Mouse (Mus musculus): ENCODE measurements at regions not wholly inside any gene's neighbourhood (a gene's known extent, or its start where the extent isn't known, plus 50 kb on each side); places are given as distances from the start of the nearest gene placed in this dataset.

DNA sequence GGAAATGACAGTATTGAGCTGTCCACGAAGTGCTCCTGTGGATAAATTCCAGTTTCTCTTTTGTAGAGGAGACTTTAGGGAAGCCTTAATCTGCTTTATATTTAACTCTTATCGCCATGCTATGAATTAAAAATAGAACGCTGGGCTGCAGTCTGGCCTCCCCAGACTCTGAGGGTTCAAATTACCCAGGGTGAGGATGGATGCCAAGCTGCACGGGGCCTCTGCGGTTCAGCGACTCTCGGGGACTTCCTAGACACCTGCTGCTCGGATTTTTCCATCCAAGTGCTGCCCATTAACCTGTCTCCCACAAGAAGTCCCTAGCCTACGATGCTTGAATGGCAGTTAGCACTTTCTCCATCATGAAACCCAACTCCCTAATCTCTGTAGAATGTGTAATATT is 189.3 kb upstream of the Jade1 start:
- no peak for DNase-seq (ENCODE audit: low spot score)

DNA sequence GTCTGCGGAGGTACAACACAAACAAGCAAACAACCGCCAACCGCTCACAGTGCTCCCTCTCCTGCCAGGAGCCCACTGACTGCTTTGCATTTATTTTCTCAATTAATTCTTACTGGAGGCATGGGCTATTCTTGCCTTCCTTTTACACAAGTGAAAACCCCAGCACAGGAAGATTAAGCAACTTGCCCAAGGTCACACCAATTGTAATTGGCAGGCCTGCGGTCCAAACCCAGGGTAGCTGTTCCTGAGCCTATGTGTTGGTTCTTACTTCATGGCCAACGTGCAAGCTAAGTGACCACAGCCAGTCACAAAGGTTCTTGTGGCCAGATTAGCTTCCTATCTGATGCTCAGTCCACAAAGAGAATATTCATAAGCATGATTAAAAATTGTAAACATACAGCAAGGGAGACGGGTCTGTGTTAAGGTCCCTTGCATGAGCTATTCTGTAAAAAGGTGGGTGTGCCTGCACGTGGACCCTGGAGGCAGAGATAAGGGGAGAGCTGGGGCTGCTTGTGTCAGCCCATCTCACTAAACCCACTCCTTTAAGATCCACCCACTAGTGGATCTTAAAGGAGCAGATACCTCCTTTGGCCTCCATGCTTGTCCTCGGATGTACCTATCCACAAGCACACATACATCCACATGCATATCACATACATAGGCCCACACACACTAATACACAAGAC is 190.2 kb upstream of the Jade1 start:
- no peak for DNase-seq (ENCODE audit: low spot score)

DNA sequence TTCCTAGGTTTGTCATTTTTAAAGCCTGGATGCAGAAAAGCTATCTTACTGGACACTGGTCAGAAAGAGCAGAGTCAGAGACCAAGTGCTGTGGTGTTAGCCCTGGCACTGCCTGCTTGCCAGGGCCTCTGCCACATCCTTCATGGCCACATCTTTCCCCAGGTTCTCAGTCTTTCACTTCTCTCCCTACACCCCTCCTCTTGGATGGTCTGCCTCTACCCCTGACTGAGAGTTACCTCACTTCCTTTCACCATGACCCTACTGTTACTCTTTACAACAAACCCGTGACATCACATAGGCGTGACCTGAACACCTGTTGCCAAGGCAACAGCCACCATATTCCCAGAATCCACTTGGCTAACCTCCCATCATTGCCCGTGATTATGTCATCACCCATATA is 191.6 kb upstream of the Jade1 start:
- no peak for DNase-seq (ENCODE audit: low spot score)

DNA sequence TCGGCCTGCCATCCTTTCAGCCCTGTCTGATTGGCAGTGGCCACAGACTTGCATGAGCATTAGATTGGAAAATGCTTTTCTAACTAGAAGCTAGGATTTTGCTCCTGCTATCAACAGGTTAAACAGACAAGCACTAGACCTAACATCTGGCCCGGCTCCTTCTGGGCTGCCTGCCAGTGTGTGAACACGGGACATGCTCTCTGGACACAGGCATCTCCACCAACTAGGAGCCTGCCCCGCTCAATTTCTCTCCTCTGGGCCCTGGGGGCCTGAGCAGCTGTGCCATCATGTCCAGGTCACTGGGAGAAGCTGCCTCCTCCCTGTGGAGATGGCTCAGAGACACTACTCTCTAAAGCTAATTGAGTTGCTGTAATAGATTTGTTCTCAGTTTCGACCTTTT is 195.3 kb upstream of the Jade1 start:
- no peak for DNase-seq (ENCODE audit: low spot score)

DNA sequence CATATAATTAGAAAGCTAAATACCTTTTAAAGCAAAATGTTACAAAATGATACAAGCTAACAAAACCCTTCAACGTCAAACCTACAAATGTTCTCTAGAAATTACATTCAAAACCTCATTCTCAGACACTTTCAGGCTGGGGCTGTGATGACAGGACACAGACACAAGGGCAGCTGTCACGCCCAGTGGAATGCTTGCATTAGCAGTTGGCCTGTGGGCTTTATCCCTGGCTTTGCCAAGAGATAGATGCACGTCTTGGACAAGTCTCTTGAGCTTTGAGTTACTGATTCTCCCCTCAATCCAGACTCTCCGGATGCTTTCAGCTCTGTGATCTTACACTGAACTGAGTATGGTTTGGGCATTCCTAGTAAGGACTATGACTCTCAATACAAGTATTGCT is 196.1 kb upstream of the Jade1 start:
- no peak for DNase-seq (ENCODE audit: low spot score)

DNA sequence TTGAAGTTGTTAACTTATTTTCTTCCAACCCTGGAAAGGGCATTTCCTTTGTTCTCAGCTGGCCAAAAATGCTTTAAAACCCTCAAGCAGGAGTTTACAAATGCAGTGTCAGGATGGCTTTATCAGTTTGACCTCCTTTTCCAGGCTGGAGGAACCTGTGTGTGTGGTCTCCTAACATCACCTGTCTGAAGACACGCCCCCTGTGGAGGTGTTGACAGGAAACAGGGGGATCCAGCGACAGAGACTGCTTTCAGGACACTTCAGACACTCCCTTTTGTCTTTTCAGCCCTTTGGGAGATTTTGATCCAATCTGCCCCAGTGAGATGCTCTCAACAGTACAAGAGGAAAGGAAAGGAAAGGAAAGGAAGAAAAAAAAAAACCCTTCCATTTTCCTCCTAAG is 202.5 kb upstream of the Jade1 start:
- DNase-seq (ENCODE audit: low spot score): no peak

DNA sequence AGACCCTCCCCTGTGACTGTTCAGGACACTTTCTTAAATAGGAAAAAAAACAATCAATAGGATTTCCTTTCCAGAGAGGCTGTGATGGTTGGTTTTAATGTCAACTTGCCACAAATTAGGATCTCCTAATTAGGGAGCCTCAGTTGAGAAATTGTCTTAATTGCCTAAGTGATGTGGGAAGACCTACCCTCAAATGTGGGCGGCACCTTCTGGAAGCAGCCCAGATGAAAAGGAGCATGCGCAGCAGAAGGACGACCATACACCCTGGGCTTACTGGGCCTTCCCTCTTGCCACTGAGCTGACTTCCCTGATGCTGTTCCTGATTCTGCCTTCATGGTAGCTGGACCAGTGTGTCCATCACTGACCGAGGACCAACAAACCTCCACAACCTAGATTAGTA is 203.7 kb upstream of the Jade1 start:
- no peak for DNase-seq (ENCODE audit: low spot score)

DNA sequence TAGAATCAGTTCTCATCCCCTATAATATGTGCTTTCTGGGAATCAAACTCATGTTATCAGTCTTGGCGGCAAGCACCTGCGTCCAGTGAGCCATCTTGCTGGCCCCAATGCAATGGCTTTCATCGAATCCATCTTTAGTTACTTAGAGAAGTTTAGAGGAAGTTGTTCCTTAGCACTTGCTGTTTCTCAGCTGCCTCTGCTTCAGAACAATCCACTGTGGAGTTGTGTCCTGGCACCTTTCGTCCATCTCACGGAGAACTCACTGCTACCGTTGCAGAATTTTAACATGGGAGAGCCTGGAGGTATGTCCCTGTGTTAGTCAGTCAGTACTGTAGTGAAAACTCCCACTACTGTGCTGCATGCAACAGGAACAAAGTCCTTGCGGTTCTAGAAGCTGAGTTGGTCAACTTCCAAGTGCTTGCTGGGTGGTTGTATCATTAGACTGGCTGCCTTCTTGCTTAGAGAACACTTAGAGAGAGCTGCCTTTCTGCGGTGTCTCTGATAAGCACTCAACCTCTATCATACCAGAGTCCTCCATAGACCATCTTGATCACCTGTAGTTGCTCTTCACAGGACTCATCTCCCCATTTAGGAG is 204.3 kb upstream of the Jade1 start:
- DNase-seq (ENCODE audit: low spot score): no peak

DNA sequence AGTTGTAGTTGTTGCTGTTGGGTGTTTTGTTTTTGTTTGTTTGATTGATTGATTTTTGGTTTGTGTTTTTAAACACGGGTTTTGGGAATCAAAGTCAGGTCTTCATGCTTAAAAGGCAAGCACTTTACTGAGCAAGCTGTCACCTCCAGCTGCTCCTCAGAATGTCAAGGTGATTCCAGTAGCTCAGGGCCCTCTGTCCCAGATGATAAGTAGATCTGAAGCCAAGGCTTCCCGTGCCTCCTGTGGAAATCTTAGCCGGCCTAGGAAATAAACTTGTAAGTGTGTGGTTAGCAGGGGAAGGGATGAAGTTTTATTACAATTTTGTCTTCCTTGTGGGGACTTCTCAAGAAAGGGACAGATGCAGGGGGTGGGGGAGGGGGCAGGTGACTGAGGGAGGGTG is 205.2 kb upstream of the Jade1 start:
- DNase-seq (ENCODE audit: low spot score): no peak

DNA sequence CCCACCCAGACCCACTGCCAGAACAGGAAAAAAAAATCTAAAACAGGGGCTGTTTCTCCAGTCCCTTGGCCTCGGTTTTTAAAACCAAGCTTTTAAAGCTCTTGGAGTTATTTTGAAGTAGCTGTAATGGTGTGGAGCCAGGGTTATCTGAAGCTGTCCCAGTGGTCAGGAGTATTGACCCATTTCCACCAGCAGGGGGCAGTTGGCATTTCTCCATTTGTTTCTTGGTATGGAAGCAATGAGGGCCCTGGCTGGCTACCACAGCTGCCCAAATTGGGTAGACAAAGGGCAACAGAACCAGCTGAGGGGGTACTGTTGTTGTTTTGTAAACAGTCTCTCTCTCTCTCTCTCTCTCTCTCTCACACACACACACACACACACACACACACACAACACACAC is 206.7 kb upstream of the Jade1 start:
- DNase-seq (ENCODE audit: low spot score): peak; percentile 44

DNA sequence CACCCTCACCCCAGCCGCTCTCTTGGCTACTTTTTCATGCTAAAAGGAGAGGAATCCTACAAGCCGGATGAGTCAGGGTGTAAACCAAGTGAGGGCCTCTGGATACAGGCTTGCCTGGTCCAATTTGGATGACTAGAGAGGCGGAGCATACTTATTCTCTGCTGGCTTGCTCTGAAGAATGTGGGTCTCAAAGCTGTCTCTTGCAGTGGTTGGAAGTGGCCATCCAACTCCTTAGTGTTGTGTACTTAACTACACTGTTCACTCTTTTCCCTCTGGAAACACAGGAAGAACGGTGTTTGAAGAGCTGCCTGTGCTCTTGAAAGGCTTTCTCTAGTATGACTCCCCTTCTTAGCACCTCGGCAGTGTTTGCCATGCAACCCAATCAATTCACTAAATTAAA is 208.7 kb upstream of the Jade1 start:
- no peak for DNase-seq (ENCODE audit: low spot score)

DNA sequence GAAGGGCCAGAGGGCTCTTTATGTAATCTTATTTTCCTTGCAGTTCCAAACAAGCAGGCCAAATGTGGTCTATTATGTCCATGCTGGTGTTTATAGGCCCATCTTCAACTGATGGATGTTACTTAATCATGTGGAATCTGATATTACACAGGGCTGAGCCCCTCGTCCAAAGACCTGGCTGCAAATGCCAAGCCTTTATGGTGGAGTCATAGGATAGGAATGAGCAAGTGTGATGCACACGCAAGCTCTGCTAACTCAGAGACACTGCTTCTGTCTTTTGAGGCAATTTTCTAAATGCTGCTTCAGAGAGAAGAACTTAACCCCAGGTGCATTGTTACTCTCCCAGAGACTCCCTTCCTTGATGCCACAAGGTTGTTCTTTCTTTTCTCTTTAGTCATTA is 212.1 kb upstream of the Jade1 start:
- no peak for DNase-seq (ENCODE audit: low spot score)

DNA sequence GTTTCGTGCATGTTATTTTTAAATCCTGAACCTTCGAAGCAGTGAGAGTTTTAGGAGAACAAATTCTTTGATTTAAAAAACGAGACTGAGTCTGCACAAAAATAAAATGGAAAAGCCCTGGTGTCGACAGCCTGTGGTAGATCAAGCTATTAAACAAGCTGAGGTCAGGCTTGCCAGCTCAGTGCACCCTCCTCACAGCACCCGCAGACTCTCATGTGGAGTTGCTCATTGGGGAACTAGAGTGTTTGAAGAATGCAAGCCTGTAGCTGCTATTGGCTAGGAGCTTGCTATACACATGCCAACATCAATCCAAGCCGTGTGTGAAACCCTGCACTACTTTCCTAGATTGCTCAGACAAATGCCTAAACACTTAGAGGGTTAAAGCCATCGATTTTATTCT is 223.1 kb upstream of the Jade1 start:
- no peak for DNase-seq (ENCODE audit: low spot score)

DNA sequence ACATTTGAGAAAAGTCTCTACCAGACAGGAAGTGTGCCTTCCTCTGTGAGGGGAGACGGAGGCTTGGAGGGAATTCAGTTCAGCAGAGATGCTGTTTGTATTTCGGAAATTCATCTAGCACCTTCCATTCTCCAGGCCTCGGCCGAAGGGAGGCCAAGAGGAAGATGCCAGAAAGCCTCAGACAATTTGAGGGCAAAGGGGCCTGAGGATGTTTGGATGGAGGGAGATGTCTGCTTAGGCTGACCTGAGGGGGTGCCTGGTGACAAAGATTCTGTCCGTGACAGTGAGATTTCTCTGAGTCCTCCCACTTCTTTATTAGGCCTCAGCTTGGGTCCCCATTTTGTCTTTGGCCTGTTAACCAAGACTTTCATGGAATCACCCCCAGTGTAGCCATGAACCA is 225.2 kb upstream of the Jade1 start:
- DNase-seq (ENCODE audit: low spot score): no peak

DNA sequence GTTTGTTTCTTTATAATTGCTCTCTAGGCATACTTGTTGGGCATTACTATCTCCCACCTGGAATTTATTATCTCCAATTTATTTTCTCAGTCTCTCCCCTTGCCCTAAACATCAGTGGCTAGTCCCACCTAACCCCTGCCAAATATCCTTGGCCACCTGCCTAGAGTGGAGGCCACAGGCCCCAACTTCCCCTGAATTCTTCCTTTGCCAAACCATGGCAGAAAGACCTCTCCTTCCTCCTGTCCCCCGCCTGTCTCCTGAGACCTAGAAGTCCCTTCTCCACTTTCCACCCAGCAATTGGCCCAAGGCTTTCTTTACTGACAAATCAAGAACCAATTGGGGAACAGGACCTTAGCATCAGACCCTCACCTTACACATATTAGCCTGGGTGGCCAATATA is 226.7 kb upstream of the Jade1 start:
- no peak for DNase-seq (ENCODE audit: low spot score)

DNA sequence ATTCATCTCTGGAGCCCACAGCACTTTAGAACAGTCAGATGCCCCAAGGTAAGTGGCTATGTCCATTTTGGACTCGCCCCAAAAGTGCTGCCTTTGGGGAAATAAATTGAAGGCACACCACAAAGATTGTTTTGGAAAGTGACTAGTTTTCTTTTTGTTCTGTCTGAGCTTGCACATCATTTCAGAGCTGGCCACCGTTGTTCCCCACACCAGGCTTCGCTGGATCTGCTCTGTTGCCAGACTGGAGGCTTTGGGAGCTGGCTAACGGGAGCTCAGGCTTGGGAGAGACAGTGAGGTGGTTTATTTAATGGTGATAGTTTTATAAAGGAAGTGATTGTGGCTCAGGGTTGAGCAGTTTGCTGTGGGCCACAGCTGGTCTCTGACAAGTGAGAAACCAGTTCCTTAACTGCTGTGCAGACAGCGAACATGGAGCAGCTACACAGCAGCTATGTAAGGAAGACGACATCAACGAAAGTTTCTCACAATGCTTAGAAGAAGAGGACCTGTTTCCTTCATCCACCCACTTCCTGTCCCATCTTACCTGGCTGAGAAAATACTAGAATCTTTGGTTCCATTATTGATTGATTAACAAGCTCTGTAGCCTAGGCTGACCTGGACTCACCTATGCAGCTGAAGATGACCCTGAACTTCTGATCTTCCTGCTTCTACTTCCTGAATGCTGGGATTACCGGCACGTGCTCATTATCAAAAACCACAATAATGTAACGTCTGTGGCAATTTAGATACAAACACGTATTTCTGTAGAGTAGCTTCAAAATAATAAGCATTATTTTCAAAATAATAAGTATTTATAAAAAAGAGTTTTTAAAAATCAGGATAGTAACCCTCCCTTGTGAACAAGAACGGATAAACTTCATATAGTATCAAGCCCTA is 229.1 kb upstream of the Jade1 start:
- peak; percentile 3 for DNase-seq (ENCODE audit: low spot score)

DNA sequence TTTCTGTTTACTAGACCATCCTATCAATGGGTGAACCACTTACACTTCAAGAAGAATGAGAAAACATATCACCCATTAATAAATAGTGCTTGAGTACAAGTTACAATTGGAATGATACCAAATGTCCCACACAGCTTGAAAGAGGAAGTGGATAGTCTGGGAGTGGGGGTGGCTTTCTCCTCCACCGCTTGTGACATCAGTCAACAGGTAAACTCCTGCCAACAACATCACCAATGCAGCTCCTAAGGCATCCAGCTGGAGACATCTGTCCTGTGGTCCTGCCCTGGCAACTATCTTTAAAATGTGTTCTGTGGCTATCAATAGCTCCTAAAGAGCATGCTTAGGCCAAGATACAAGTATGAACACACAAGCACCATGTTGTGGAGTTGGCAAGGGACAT is 233.7 kb upstream of the Jade1 start:
- no peak for DNase-seq (ENCODE audit: low spot score)

DNA sequence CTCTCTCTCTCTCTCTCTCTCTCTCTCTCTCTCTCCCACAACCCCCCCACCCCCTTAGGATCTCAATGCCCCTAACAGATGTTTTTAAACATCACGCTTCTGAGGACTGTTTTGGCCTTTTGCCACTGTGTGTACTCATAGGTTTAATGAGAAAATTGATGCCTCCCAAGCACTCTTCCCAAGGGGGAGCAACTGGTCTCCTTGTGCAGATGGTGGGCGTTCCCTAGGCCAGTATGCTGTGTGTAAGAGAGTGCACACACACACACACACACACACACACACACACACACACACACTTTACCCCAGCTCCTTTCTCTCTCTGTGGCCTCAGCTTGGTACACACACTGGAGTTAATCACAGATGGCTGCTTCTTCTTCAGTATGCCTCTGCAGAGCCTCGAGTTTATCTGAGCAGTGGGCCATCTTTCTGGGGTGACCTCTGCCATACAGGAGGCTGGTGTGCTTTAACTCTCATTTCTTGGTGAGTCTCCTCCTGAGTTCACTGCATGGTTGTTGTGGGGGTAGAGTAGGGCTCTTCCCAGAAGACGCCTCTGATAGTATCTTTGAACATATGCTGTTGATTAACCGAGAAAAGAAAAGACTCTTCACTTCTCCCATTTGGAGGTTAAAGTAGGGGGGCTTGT is 236.2 kb upstream of the Jade1 start:
- DNase-seq (ENCODE audit: low spot score): no peak

DNA sequence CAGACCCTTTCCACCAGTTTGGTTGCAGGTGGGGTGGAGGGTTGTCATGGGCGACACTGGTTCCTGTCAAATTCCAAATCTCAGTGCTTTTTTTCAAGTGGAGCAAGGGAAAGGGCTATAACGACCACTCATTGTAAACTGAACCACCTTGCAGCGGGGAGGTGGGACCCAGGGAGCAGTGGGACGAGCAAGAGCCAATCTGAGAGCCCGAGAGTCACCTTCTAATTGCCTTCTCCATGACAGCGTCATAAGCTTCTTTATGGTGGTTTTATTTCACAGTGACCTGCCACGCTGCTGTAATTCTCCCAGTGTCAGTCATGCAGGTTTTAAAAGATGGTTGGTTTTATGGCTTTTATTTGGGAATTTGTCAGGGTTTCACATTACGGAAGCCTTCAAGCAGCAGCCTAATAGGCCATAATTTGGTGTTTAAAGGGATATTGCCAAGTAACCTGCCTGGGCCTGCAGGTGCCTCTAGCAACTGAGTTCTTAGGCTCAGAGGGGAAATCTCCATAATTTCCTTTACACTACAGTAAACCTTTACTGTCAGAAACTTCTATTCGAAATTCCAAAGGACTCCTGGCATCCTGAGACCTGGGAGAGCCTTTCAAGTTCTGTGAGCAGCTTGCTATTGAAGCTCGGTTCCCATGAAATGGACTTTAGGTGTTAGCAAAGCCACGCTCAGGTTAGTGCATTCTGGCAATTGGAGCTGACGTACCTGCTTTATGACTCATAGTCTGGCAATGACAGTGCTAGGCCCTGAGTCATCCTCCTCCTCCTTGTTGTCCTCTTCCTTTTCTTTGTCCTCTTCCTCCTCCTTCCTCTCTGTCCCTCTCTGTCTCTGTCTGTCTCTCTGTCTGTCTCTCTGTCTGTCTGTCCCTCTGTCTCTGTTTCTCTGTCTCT is 235.6 kb upstream of the Pgrmc2 start:
- DNase-seq (ENCODE audit: low spot score): peak; percentile 54

DNA sequence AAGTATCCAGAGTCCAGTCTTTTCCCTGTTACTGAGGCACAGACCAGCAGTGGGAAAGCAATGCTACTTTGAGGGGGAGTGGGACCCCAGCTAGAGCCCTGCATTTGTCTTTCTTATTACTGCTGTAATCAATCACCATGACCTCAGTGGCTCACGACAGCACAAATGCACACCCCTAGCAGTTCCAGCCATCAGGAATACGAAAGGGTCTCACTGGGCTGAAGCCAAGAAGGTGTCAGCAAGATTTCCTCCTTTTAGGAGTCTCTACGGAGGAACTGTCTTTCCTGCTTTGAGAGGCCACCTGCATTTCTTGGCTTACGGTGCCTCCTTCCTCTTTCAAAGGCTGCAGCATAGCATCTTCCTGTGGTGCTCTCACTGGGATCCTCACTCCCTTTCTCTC is 234.3 kb upstream of the Pgrmc2 start:
- DNase-seq (ENCODE audit: low spot score): no peak

DNA sequence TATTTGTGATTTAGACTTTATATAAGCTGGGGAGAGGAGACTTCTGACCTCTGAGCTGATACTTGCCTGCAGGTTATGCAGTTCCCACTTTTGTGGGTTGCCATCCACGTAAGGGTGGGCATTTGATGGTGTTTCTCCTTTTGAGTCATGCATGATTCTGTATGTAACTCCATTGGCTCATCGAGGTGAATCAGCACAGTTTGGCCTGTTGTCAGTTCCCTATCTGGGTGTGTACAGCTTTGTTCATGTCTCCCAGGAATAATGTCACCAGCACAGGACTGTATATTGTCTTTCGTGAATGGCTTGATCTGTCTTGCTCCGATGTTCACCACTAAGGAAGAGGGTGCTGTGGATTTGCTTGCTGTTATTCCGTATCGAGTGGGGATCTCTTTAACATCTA is 229.6 kb upstream of the Pgrmc2 start:
- no peak for DNase-seq (ENCODE audit: low spot score)
